Mouse (Mus musculus) lung, postnatal 0 days (tissue): Measurements from ENCODE around the gene Mllt10. TPM values are rescaled to one million over a fixed set of nuclear protein-coding genes. Genes with fewer than 3 reads are reported as not detected.

Source experiments
- ATAC-seq: fragments of 200-750 bp; cut with Nextera tagmentation; 2 replicates; pipeline ENCODE4 v1.8.0; 2017; ENCODE audit warnings: moderate library complexity
- DNase-seq: peaks from one replicate; pipeline ENCODE4 v3.0.0-alpha.2; 2016; ENCODE audit warnings: low spot score
- H3K27ac ChIP-seq: fragments of 300-500 bp; sonication (generic); 2 replicates; pipeline ENCODE4 v1.5.1; 2014; ENCODE audit warnings: antibody characterized with exemption, mild to moderate bottlenecking, low read length, mixed read lengths
- H3K27me3 ChIP-seq: fragments of 300-500 bp; sonication (generic); replicated peaks from 2 replicates; pipeline ENCODE4 v1.6.1; 2014; ENCODE audit warnings: low read length, mixed read lengths; ENCODE audit not compliant: insufficient read depth
- H3K36me3 ChIP-seq: fragments of 300-500 bp; sonication (generic); 2 replicates; pipeline ENCODE4 v1.6.1; 2014; ENCODE audit warnings: low read length, mixed read lengths; ENCODE audit not compliant: insufficient read depth
- H3K4me1 ChIP-seq: fragments of 300-500 bp; sonication (generic); 2 replicates; pipeline ENCODE4 v1.6.1; 2014; ENCODE audit warnings: antibody characterized with exemption, low read depth, low read length, mixed read lengths; ENCODE audit not compliant: insufficient read depth
- H3K4me2 ChIP-seq: fragments of 300-500 bp; sonication (generic); replicated peaks from 2 replicates; pipeline ENCODE4 v1.6.1; 2014; ENCODE audit warnings: low read depth, mild to moderate bottlenecking, low read length, moderate library complexity, mixed read lengths
- H3K4me3 ChIP-seq: fragments of 300-500 bp; sonication (generic); 2 replicates; pipeline ENCODE4 v1.5.1; 2014; ENCODE audit warnings: low read depth, low read length
- H3K9ac ChIP-seq: fragments of 300-500 bp; sonication (generic); replicated peaks from 2 replicates; pipeline ENCODE4 v1.6.1; 2014; ENCODE audit warnings: low read depth, mild to moderate bottlenecking
- H3K9me3 ChIP-seq: fragments of 300-500 bp; sonication (generic); 2 replicates; pipeline ENCODE4 v1.6.1; 2016; ENCODE audit warnings: low read length, mixed read lengths
- CTCF ChIP-seq: IDR thresholded peaks from 2 replicates; pipeline ENCODE4 v1.5.1; 2016; ENCODE audit warnings: antibody characterized with exemption, mild to moderate bottlenecking
- EP300 ChIP-seq: IDR thresholded peaks from 2 replicates; pipeline ENCODE4 v1.6.1; 2016; ENCODE audit warnings: antibody characterized with exemption, mild to moderate bottlenecking, control low read depth
- WGBS: fragments of 180-500 bp; shearing (Covaris S2); extraction: QIAGEN DNeasy Blood & Tissue Kit; methylation state at CpG from one replicate; pipeline ENCODE4 v1.1.7; 2014; 5-methylcytosine and 5-hydroxymethylcytosine counted together
- polyA plus RNA-seq: library from polyadenylated mRNA; unstranded; fragments of >200 nt; fragmentation: Nextera tagmentation; extraction: Ambion mirVana; gene quantifications from 2 replicates; pipeline ENCODE4 v1.2.1, GENCODE M21; 2015

Gene Mllt10
- 35.1 and 38.9 TPM in 2 replicates for polyA plus RNA-seq

DNA sequence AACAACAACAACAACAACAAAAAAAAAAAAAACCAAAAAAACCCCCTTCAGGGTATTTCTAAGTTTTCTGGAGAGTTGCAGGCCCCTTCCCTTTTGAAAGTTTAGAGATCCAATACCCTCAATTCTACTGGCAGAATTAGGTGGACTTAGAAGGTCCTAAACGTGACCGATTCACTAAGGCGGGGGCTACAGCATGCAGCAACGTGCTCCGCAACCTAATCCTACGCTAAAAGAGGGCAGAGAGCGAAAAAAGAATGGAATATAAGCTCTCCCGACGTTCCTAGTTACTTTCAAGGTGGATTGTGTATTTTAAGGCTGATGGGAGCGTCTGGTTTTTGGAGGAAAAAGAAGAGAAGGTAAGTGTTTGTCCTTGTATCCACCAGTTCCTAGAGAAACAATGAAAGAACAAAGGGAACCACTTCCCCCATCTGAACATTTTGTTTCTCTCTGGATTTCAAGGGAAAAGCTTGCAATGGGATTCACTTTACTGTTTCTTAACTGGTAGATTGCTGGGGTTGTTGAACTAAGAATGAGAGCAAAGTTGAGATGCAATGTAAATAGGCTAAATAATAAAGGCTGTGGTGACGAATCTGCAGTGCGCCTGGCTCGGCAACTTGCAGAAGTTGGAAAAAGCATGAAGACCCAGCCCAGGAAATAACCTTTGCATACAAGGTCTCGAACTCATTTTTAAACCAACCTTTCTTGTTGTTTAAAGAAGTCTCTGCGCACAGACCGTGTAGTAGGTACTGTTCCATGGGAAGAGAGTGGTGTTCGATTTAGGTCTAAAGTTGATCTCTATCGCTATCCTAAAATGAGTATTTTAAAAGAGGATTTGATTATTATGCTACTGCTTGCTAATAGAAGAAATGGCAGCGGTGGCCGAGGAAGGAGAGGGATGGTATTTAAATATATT is at the start of gene Mllt10:
Gene Mllt10, plus strand, starts transcription at position 222 of the 913 bp plus-strand sequence.
- H3K4me2 ChIP-seq, result peak within 1 kb of the TSS; percentile 81
- no peak for ATAC-seq
- H3K36me3 ChIP-seq, result no peaks in the 10 kb centered on the region
- peak within 1 kb of the TSS; percentile 45 for H3K4me3 ChIP-seq
- peak within 1 kb of the TSS; percentile 97 for H3K27ac ChIP-seq
- peak within 1 kb of the TSS; percentile 69 for H3K9ac ChIP-seq
- WGBS, result 8% methylated on average over 20 of the region's 20 CpGs
- no peaks in the 10 kb centered on the region for H3K9me3 ChIP-seq
- TF ChIP-seq CTCF, result no peak
- TF ChIP-seq EP300, result 0 out of 2 replicates have a peak, but pooled peaks have one; percentile 12
- no peaks in the 10 kb centered on the region for H3K27me3 ChIP-seq
- peaks cover 8% of the 10 kb centered on the region; the same call in 1 of the 2 replicates for H3K4me1 ChIP-seq
- peak; percentile 60 for DNase-seq

DNA sequence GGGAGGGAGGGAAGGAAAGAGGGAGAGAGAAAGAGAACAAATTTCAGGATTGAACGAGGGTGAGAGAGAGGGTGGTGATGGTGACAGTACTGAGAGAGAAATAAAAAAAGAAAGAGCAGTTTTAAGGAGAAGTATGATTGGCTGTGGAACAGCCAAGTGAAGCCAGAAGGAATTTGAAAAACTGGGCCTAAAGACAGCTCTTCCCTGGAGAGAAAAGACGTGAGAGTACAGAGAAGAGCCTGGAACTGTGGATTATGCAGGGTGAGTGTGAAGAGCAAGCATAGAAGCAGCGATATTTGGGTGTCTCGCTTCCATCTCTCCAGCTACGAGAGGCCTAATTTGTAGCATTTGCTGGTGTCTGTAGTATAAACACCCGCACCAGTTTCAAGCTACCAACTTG is 43.8 kb upstream of the Mllt10 start:
- TF ChIP-seq EP300 (no peak), CTCF (no peak)
- H3K27me3 ChIP-seq, result no peaks in the 10 kb centered on the region
- H3K9ac ChIP-seq, result no peak overlapping the region
- no peak overlapping the region for H3K4me2 ChIP-seq
- no peaks in the 10 kb centered on the region for H3K4me1 ChIP-seq
- WGBS, result 80% methylated on average over 6 of the region's 6 CpGs
- H3K36me3 ChIP-seq, result no peaks in the 10 kb centered on the region
- no peak overlapping the region for H3K4me3 ChIP-seq
- ATAC-seq, result no peak
- H3K9me3 ChIP-seq, result no peaks in the 10 kb centered on the region
- DNase-seq, result no peak
- H3K27ac ChIP-seq, result no peak overlapping the region

GRCm38 (mm10) chr2:18012866-18013265 is 42.2 kb upstream of the Mllt10 start:
- WGBS, result 79% methylated on average over 3 of the region's 3 CpGs

DNA sequence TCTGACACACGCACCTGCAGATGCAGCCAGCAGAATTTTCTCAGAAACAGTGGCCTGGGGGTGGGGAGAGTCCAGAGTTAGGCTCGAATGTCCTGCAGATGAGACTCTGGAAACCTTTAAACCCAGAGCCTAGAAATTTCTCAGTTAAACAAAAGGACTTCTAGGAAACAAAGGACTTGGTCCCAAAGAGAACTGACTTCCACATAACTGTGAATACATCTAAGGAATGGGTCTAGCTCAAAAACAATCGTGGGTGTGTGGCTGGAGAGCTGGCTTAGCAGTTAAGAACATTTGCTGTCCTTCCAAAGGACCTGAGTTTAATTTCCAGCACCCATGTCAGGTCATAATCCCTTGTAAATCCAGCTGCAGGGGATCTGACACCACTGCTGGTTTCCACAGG is 39.5 kb upstream of the Mllt10 start:
- Histone ChIP-seq H3K27ac (no peak overlapping the region), H3K4me3 (no peak overlapping the region), H3K4me1 (no peaks in the 10 kb centered on the region), H3K27me3 (no peaks in the 10 kb centered on the region), H3K9me3 (no peaks in the 10 kb centered on the region), H3K36me3 (no peaks in the 10 kb centered on the region), H3K4me2 (no peak overlapping the region), H3K9ac (no peak overlapping the region)
- no peak for TF ChIP-seq EP300
- no peak for TF ChIP-seq CTCF
- no peak for ATAC-seq
- no peak for DNase-seq
- 49% methylated on average over 3 of the region's 3 CpGs for WGBS

More at GRCm38 (mm10) chr2:18012866-18013265, 42.2 kb upstream of the Mllt10 start:
- Histone ChIP-seq H3K36me3 (no peaks in the 10 kb centered on the region), H3K4me3 (no peak overlapping the region), H3K9ac (no peak overlapping the region), H3K27ac (no peak overlapping the region), H3K4me2 (no peak overlapping the region), H3K4me1 (no peaks in the 10 kb centered on the region), H3K27me3 (no peaks in the 10 kb centered on the region), H3K9me3 (no peaks in the 10 kb centered on the region)
- no peak for ATAC-seq
- DNase-seq, result no peak
- TF ChIP-seq CTCF (no peak), EP300 (no peak)

DNA sequence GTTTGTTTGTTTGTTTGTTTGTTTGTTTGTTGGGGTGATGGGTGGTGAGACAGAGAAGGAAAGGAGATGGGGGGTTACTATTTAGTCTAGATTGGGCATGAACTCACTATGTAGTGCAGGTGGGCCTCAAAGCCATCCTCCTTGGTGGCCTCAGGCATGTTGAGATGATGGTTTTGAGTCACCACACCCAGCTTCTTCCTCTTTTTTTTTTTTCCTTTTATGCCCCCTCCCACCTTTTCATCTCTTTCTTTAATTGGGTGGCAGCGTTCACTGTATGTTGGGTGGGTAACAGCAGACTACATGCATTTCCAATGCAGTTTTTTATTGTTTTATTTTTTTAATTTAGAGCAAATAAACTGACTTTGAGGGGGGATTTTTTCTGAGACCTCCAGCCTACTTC is 38.4 kb upstream of the Mllt10 start:
- DNase-seq (no peak), ATAC-seq (no peak)
- no peak overlapping the region for H3K4me2 ChIP-seq
- no peak overlapping the region for H3K4me3 ChIP-seq
- TF ChIP-seq CTCF, result no peak
- TF ChIP-seq EP300, result no peak
- 75% methylated on average over 1 of the region's 1 CpGs for WGBS
- no peaks in the 10 kb centered on the region for H3K4me1 ChIP-seq
- no peak overlapping the region for H3K9ac ChIP-seq
- no peaks in the 10 kb centered on the region for H3K9me3 ChIP-seq
- no peak overlapping the region for H3K27ac ChIP-seq
- H3K36me3 ChIP-seq, result no peaks in the 10 kb centered on the region
- H3K27me3 ChIP-seq, result no peaks in the 10 kb centered on the region

GRCm38 (mm10) chr2:18017321-18017720 is 37.7 kb upstream of the Mllt10 start:
- DNase-seq (no peak), ATAC-seq (no peak)
- no peaks in the 10 kb centered on the region for H3K9me3 ChIP-seq
- no peaks in the 10 kb centered on the region for H3K36me3 ChIP-seq
- no peak for TF ChIP-seq EP300
- TF ChIP-seq CTCF, result no peak
- no peak overlapping the region for H3K9ac ChIP-seq
- H3K4me2 ChIP-seq, result no peak overlapping the region
- H3K27me3 ChIP-seq, result no peaks in the 10 kb centered on the region
- no peaks in the 10 kb centered on the region for H3K4me1 ChIP-seq
- no peak overlapping the region for H3K27ac ChIP-seq
- 87% methylated on average over 6 of the region's 6 CpGs for WGBS
- H3K4me3 ChIP-seq, result no peak overlapping the region
